Mouse (Mus musculus) ovary, postnatal 10 days (tissue): Measurements from ENCODE around the gene Borcs8.

Experiments used
- DNase-seq: peaks from one replicate; pipeline ENCODE4 v3.0.0; 2022; ENCODE audit warnings: low spot score

Borcs8 gene

GRCm38 (mm10) chr8:70181212-70181902 is 42.1 kb downstream of the Borcs8 start:
- DNase-seq, result no peak

- DNase-seq, result no peak
Observed at GRCm38 (mm10) chr8:70181903-70182252, 42.6 kb downstream of the Borcs8 start.

DNA sequence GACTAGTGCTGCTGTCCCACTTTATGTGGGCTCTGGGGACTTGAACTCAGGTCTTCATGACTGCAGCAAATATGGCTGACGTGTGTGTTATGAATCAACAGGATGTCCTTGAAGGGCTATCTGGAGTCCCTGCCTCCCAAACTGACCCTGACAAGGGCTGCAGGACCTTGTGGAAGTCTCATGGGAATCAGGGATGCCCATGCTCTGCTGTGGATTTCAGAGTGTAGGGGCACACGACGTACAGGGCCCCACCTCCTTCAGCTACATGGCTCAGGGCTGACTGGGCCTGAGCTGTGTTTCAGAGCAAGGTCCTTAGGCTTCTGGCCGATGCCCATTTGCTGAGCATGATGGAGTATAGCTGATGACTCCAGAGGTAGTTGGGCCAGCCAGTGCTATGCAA is 43.9 kb downstream of the Borcs8 start:
- DNase-seq, result no peak

DNA sequence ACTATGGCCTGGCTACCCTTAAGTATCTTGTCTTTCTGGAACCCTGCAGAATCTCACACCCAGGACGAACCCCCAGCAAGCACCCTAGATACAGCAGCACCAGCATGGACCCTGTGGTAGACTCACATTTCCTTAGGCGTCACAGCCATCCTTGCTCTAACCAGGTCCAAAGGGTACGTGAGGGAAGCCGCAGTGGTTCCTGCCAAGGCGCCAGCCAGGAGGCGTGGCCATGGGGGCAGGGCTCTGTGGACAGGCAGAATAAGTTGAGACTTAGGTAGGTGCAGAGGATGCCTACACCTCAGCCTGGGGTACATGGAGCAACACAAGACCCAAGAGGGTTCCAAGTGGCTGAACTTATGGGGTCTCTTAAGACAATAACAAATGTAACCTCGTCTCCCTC is 49.4 kb downstream of the Borcs8 start:
- no peak for DNase-seq

DNA sequence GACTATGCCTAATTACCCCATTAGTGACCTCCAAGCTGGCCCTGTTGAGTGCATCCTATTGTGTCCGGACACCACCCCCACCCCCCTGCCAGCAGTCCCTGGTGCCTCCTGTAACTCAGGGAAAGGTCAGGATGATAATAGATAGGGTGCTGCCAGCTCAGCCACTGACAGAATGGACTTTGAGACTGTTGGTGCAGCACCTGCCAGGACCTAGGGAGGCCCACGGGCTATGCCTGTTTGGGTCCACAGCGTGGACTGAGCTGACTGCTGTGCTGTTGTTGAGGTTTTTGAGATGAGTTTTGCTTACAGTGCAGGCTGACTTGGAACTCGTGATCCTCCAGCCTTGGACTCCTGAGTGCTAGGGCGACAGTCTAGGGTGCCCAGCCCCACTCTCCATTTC is 53.9 kb downstream of the Borcs8 start:
- DNase-seq, result no peak

DNA sequence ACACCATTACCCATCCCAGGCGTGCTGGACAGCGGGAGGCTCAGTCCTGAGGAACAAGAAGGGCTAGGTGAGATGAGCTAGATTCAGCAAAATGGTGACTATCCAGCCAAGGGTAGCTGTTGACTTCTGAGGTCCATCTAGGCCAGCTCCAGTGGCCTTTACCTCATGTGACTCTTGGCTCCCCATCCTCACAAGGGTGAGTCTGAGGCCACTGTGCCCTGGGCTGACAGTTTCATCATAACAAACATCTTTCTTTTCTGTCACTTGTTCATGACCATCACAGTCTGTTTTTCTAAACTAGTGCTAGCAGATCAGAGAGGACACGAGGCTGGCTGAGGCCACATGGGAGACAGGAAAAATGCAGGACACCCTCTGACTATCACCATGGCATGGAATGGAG is 54.9 kb downstream of the Borcs8 start:
- DNase-seq, result no peak

DNA sequence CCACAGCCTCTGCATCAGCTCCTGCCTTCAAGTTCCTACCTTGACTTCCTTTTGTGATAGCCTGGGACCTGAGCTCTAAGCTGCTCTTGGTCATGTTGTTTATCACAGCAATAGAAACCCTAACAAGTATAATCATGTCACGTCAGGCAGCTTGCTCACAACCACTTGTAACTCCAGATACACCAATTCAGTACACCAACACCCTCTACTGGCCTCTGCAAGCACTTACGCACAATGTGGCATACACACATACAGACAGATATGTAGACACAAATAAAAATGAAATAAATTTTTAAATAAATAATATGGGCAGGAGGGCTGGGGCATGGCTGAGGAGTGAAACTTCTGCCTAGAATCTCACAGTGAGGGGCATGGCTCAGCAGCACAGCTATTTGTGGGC is 56.5 kb downstream of the Borcs8 start:
- no peak for DNase-seq
